Mouse (Mus musculus): ENCODE data around the gene Creb3l4.
A peak's percentile ranks its signal among the peaks of the same experiment; 100 is the strongest.
"Not testable (repeated sequence)": the region's sequence is repeated elsewhere in the genome, so short reads cannot be mapped to it uniquely, and the experiment has no call there.

Creb3l4 gene

GRCm38 (mm10) chr3:90242984-90243775, at the start of gene Creb3l4:
TSS of gene Creb3l4 (minus strand) at chr3:90243512.
- DNase-seq, result peak; percentile 75

- peak; percentile 99 for DNase-seq
These were observed 49.3 kb upstream of the Creb3l4 start, which contains the start of gene Gatad2b for GRCm38 (mm10) chr3:90292345-90293275. TSS of gene Gatad2b (plus strand) at chr3:90293178.

GRCm38 (mm10) chr3:90291982-90292344, 48.7 kb upstream of the Creb3l4 start:
- no peak for DNase-seq

- DNase-seq, result no peak
These were observed 47.3 kb upstream of the Creb3l4 start for GRCm38 (mm10) chr3:90290602-90291001.

GRCm38 (mm10) chr3:90289403-90289802, 46.1 kb upstream of the Creb3l4 start:
- DNase-seq, result not testable (repeated sequence)

- DNase-seq, result no peak
These were observed 40.8 kb upstream of the Creb3l4 start for GRCm38 (mm10) chr3:90284150-90284549.

GRCm38 (mm10) chr3:90280708-90281107, 37.4 kb upstream of the Creb3l4 start:
- DNase-seq, result no peak

GRCm38 (mm10) chr3:90279743-90280142, 36.4 kb upstream of the Creb3l4 start:
- DNase-seq, result no peak

- DNase-seq, result no peak
These were observed 35.9 kb upstream of the Creb3l4 start for GRCm38 (mm10) chr3:90279216-90279615.

GRCm38 (mm10) chr3:90278211-90278610, 34.9 kb upstream of the Creb3l4 start:
- DNase-seq, result no peak

- no peak for DNase-seq
These were observed 34.5 kb upstream of the Creb3l4 start for GRCm38 (mm10) chr3:90277793-90278192.

- no peak for DNase-seq
These were observed 33.5 kb upstream of the Creb3l4 start for GRCm38 (mm10) chr3:90276858-90277257.

GRCm38 (mm10) chr3:90275286-90275685, 32.0 kb upstream of the Creb3l4 start:
- DNase-seq, result no peak

GRCm38 (mm10) chr3:90273855-90274254, 30.5 kb upstream of the Creb3l4 start:
- DNase-seq, result no peak

- no peak for DNase-seq
These were observed 28.9 kb upstream of the Creb3l4 start for GRCm38 (mm10) chr3:90272170-90272569.

GRCm38 (mm10) chr3:90270784-90271183, 27.5 kb upstream of the Creb3l4 start:
- DNase-seq, result no peak

- no peak for DNase-seq
These were observed 25.7 kb upstream of the Creb3l4 start for GRCm38 (mm10) chr3:90268971-90269370.

GRCm38 (mm10) chr3:90268190-90268589, 24.9 kb upstream of the Creb3l4 start:
- DNase-seq, result no peak

- DNase-seq, result no peak
These were observed 23.8 kb upstream of the Creb3l4 start for GRCm38 (mm10) chr3:90266901-90267775.

GRCm38 (mm10) chr3:90265932-90266741, 22.8 kb upstream of the Creb3l4 start:
- DNase-seq, result no peak

GRCm38 (mm10) chr3:90265034-90265931, 22.0 kb upstream of the Creb3l4 start, which contains the start of gene Dennd4b:
TSS of gene Dennd4b (plus strand) at chr3:90265185.
- peak; percentile 96 for DNase-seq
